Mouse (Mus musculus) lung, embryonic 15.5 days (tissue): Measurements from ENCODE around the gene Met. TPM values are rescaled to one million over a fixed set of nuclear protein-coding genes. Genes with fewer than 3 reads are reported as not detected.

Experiments used
- ATAC-seq: fragments of 200-750 bp; cut with Nextera tagmentation; 2 replicates; pipeline ENCODE4 v1.8.0; 2017; ENCODE audit warnings: moderate number of reproducible peaks, borderline replicate concordance; ENCODE audit not compliant: low FRiP score, low TSS enrichment; ENCODE audit errors: extremely low read depth
- H3K27ac ChIP-seq: fragments of 300-500 bp; sonication (generic); 2 replicates; pipeline ENCODE4 v1.5.1; 2015; ENCODE audit warnings: moderate library complexity, mild to moderate bottlenecking, inconsistent platforms
- H3K27me3 ChIP-seq: fragments of 300-500 bp; sonication (generic); 2 replicates; pipeline ENCODE4 v1.6.1; 2015; ENCODE audit warnings: inconsistent platforms
- H3K36me3 ChIP-seq: fragments of 300-500 bp; sonication (generic); 2 replicates; pipeline ENCODE4 v1.6.1; 2015; ENCODE audit warnings: inconsistent platforms
- H3K4me1 ChIP-seq: fragments of 300-500 bp; sonication (generic); 2 replicates; pipeline ENCODE4 v1.6.1; 2015; ENCODE audit warnings: inconsistent platforms
- H3K4me2 ChIP-seq: fragments of 300-500 bp; sonication (generic); 2 replicates; pipeline ENCODE4 v1.6.1; 2015; ENCODE audit warnings: inconsistent platforms, mild to moderate bottlenecking, moderate library complexity
- H3K4me3 ChIP-seq: fragments of 300-500 bp; sonication (generic); 2 replicates; pipeline ENCODE4 v1.5.1; 2015; ENCODE audit warnings: mild to moderate bottlenecking, inconsistent platforms
- H3K9ac ChIP-seq: fragments of 300-500 bp; sonication (generic); 2 replicates; pipeline ENCODE4 v1.6.1; 2015; ENCODE audit warnings: inconsistent platforms
- H3K9me3 ChIP-seq: fragments of 300-500 bp; sonication (generic); 2 replicates; pipeline ENCODE4 v1.6.1; 2016; ENCODE audit warnings: inconsistent platforms
- WGBS: fragments of 180-500 bp; shearing (Covaris S2); methylation state at CpG from one replicate; pipeline ENCODE4 v1.1.7; 2015; 5-methylcytosine and 5-hydroxymethylcytosine counted together
- polyA plus RNA-seq: library from polyadenylated mRNA; unstranded; fragments of >200 nt; fragmentation: Nextera tagmentation; extraction: Ambion mirVana; gene quantifications from 2 replicates; pipeline ENCODE4 v1.2.1, GENCODE M21; 2015

The Met gene
- polyA plus RNA-seq, result 7.9 and 8.7 TPM in 2 replicates

DNA sequence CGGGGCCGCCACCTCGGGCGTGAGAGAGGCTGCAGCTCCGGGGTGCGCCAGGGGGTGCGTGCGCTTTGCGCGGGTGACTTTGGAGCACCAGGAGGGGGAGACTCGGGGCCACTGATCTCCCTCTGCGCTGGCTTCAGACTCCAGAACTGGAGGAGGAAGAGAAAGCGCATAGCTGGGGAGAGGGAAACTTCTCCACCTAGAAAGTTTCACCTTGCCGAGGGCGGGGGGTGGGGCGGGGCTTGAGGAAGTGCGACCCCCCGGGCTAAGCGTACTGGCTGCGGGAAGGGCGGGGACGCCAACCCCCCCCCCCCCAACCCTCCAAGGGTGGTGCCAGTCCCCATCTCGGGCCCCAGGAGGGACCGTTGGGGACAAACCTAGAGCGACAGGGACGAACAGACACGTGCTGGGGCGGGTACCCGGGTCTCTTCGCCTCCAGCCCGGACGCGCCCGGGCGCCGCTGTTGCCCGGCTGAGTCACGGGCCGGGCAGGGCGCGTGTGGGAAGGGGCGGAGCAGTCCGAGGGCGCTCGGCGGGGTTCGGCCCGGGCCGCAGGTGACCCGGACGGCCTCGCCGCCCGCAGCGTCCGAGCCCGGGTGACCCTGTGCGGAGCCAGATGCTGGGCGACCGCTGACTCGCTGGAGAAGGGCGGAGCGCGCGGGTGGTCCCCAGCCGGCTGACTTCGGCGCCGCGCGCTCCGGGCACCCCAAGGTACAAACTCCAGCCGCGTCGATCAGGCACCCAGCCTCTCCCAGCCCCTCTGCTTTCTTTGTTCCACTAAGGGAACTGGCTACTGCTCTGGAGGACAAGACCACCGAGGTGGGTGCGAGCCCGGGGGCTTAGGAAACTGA, at the start of gene Met:
Gene Met, plus strand, starts transcription at position 367 of the 847 bp plus-strand sequence.
- peak within 1 kb of the TSS; percentile 96 for H3K4me2 ChIP-seq
- H3K4me3 ChIP-seq, result peak within 1 kb of the TSS; percentile 77
- no peaks in the 10 kb centered on the region for H3K9me3 ChIP-seq
- peaks cover 12% of the 10 kb centered on the region for H3K4me1 ChIP-seq
- H3K36me3 ChIP-seq, result no peaks in the 10 kb centered on the region
- H3K27me3 ChIP-seq, result peaks cover 11% of the 10 kb centered on the region; the same call in 1 of the 2 replicates
- H3K27ac ChIP-seq, result peak within 1 kb of the TSS; percentile 70
- peak; percentile 92 for ATAC-seq
- under 1% methylated on average over 70 of the region's 78 CpGs for WGBS
- H3K9ac ChIP-seq, result peak within 1 kb of the TSS; percentile 55

DNA sequence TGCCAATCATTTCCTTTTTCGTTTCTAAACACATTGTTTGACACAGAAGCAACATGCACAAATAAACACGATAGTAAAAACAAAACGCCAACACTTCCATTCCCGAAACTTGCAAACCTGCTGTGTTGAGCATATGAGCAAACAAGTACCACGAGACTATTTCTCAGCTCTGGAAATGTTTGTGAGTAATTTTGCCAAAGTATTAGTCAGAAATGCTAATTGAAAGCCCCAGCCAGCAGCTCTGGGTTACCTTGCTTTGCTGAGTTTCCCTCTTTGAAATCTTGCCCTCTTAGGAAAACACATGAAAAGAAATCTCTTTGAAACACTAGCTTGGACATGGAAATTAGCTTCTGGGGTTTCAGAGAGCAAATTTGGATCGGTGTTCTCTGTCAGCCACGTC, 45.4 kb upstream of the Met start:
- Histone ChIP-seq H3K4me1 (no peaks in the 10 kb centered on the region), H3K27ac (no peak overlapping the region), H3K4me2 (no peak overlapping the region), H3K36me3 (no peaks in the 10 kb centered on the region), H3K4me3 (no peak overlapping the region), H3K27me3 (no peaks in the 10 kb centered on the region), H3K9me3 (no peaks in the 10 kb centered on the region), H3K9ac (no peak overlapping the region)
- no peak for ATAC-seq
- WGBS, result 63% methylated on average over 7 of the region's 7 CpGs

DNA sequence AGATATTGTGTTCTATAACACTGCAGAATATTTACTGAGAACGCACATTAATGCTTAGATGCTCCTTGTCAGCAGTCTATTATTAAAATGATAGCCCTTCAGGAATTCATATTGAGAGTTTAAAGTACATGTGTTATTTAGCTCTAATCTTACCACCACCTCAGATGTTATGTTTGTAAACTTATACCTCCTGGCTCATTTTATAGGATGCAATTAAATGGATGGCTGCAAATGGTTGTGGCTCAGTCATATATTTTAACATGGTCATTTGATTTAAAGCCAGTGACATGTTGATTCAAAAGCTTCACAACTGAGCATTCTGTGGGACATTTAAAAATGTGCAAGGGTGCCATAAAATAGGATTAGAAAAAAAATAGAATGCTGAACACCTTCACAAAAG, 41.2 kb upstream of the Met start:
- no peak for ATAC-seq
- no peaks in the 10 kb centered on the region for H3K36me3 ChIP-seq
- no peaks in the 10 kb centered on the region for H3K27me3 ChIP-seq
- no peaks in the 10 kb centered on the region for H3K9me3 ChIP-seq
- no peak overlapping the region for H3K4me3 ChIP-seq
- H3K27ac ChIP-seq, result no peak overlapping the region
- H3K4me1 ChIP-seq, result no peaks in the 10 kb centered on the region
- no peak overlapping the region for H3K4me2 ChIP-seq
- WGBS, result 90% methylated on average over 1 of the region's 1 CpGs
- H3K9ac ChIP-seq, result no peak overlapping the region

- H3K4me3 ChIP-seq, result no peak overlapping the region
- WGBS, result 23% methylated on average over 3 of the region's 3 CpGs
- no peak overlapping the region for H3K4me2 ChIP-seq
- H3K4me1 ChIP-seq, result no peaks in the 10 kb centered on the region
- no peaks in the 10 kb centered on the region for H3K27me3 ChIP-seq
- H3K9me3 ChIP-seq, result no peaks in the 10 kb centered on the region
- H3K9ac ChIP-seq, result no peak overlapping the region
- no peak overlapping the region for H3K27ac ChIP-seq
- ATAC-seq, result no peak
- no peaks in the 10 kb centered on the region for H3K36me3 ChIP-seq
Observed at GRCm38 (mm10) chr6:17429041-17429440, 34.6 kb upstream of the Met start.

- ATAC-seq, result no peak
- H3K36me3 ChIP-seq, result no peaks in the 10 kb centered on the region
Observed at GRCm38 (mm10) chr6:17429611-17430010, 34.0 kb upstream of the Met start.

DNA sequence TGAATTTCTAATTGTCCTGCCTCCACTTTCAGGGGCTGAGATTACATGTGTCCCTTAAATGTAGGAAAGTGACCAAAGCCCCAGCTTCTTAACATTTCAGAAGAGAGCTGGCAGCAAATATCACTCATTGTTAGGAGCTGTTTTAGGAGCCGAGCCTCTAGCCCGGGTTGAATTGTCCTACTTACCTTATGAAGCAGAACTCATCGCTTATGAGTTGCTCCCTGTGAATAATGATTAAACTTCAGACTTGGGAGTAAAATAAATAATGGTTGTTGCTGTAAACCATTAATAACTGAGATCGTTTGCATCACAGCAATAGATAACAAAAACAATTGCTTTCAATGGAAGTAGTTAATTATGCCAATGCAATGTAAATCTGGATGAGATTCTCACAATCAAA, 20.3 kb upstream of the Met start:
- H3K4me1 ChIP-seq, result no peaks in the 10 kb centered on the region
- 79% methylated on average over 4 of the region's 4 CpGs for WGBS
- H3K27me3 ChIP-seq, result no peaks in the 10 kb centered on the region
- H3K27ac ChIP-seq, result no peak overlapping the region
- no peak overlapping the region for H3K4me2 ChIP-seq
- ATAC-seq, result no peak
- H3K9me3 ChIP-seq, result no peaks in the 10 kb centered on the region
- H3K9ac ChIP-seq, result no peak overlapping the region
- no peak overlapping the region for H3K4me3 ChIP-seq
- H3K36me3 ChIP-seq, result no peaks in the 10 kb centered on the region

More at GRCm38 (mm10) chr6:17429611-17430010, 34.0 kb upstream of the Met start:
- Histone ChIP-seq H3K4me2 (no peak overlapping the region), H3K9me3 (no peaks in the 10 kb centered on the region), H3K4me1 (no peaks in the 10 kb centered on the region), H3K9ac (no peak overlapping the region), H3K4me3 (no peak overlapping the region), H3K27me3 (no peaks in the 10 kb centered on the region), H3K27ac (no peak overlapping the region)
- WGBS, result 61% methylated on average over 3 of the region's 3 CpGs

DNA sequence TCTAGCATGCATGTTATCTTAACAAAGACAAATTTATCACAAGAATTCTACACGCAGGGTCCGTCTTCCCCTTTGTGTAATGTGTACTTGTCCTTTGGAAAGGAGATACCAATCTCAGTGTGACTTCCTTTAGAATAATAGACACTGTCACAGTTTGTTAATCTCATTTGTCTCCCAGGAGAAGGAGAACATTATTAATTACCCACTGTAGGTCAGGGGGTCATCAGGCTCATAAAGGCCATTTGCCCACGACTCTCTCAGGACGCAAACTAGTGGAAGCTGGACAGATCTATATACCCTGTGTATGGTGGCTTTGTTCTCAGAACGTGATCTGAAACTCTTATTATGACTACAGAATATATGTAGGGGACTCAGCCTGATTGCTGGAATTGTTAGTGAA, 12.3 kb upstream of the Met start:
- Histone ChIP-seq H3K9ac (no peak overlapping the region), H3K36me3 (no peaks in the 10 kb centered on the region), H3K4me3 (no peak overlapping the region), H3K27ac (no peak overlapping the region), H3K9me3 (no peaks in the 10 kb centered on the region), H3K27me3 (no peaks in the 10 kb centered on the region), H3K4me1 (no peaks in the 10 kb centered on the region), H3K4me2 (no peak overlapping the region)
- 31% methylated on average over 5 of the region's 5 CpGs for WGBS
- no peak for ATAC-seq

GRCm38 (mm10) chr6:17455116-17455515, 8.5 kb upstream of the Met start:
- WGBS, result 80% methylated on average over 1 of the region's 1 CpGs
- H3K27ac ChIP-seq, result no peak overlapping the region
- no peaks in the 10 kb centered on the region for H3K4me1 ChIP-seq

GRCm38 (mm10) chr6:17459561-17459960, 4.0 kb upstream of the Met start:
- ATAC-seq, result no peak
- WGBS, result 77% methylated on average over 6 of the region's 6 CpGs
- H3K27me3 ChIP-seq, result peaks cover 2% of the 10 kb centered on the region; the same call in 1 of the 2 replicates
- H3K4me3 ChIP-seq, result no peak overlapping the region
- no peaks in the 10 kb centered on the region for H3K9me3 ChIP-seq
- no peak overlapping the region for H3K9ac ChIP-seq
- peaks cover 5% of the 10 kb centered on the region; the same call in 1 of the 2 replicates for H3K4me1 ChIP-seq
- H3K27ac ChIP-seq, result no peak overlapping the region
- no peaks in the 10 kb centered on the region for H3K36me3 ChIP-seq
- no peak overlapping the region for H3K4me2 ChIP-seq

More at GRCm38 (mm10) chr6:17455116-17455515, 8.5 kb upstream of the Met start:
- Histone ChIP-seq H3K4me3 (no peak overlapping the region), H3K36me3 (no peaks in the 10 kb centered on the region), H3K9me3 (no peaks in the 10 kb centered on the region), H3K4me2 (no peak overlapping the region), H3K9ac (no peak overlapping the region), H3K27me3 (no peaks in the 10 kb centered on the region)
- ATAC-seq, result no peak

- H3K36me3 ChIP-seq, result no peaks in the 10 kb centered on the region
- H3K4me2 ChIP-seq, result no peak overlapping the region
- no peak overlapping the region for H3K4me3 ChIP-seq
- H3K27me3 ChIP-seq, result peaks cover 11% of the 10 kb centered on the region; the same call in 1 of the 2 replicates
- WGBS, result 74% methylated on average over 7 of the region's 7 CpGs
- no peak overlapping the region for H3K27ac ChIP-seq
- H3K9ac ChIP-seq, result no peak overlapping the region
- H3K9me3 ChIP-seq, result no peaks in the 10 kb centered on the region
- peaks cover 12% of the 10 kb centered on the region for H3K4me1 ChIP-seq
- ATAC-seq, result no peak
Observed at GRCm38 (mm10) chr6:17461435-17461834, 2.2 kb upstream of the Met start.

DNA sequence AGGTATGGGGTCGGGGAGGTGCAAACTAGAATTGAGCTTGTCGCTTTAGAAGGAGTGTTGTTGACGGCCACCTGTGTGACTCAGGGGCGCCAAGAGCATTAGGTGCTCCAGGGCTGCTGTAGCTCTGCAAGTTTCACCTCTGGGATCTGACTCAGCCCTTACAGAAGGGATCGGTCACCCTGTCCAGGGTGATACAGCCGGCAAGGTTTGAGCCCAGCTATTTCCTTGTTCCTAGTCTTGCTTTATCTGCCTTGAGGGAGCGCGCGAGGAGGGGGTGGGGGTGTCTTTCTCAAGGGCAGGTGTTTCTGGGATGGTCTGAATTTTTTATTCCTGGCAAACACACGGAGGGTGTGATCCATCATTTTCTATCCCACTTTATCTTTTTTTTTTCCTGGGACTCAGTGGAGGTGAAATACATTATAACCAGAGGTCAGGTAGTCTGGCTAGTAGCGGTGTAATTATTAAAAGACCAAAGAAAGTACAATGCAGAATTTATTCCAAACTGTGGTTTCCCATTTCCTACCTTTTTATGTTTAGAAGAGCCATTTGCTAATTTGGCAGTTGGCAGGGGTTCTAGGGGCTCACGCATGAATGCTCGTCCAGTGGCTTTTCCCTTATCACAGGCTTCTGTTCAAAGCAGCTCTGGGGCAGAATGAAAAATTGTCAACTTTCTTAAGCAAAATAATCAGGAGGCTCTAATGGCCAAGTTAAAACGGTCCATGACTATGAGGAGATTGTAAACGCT, 853 bp downstream of the Met start:
- peaks cover 11% of the 10 kb centered on the region; the same call in 1 of the 2 replicates for H3K27me3 ChIP-seq
- peak overlapping the region; percentile 77 for H3K4me3 ChIP-seq
- peak overlapping the region; percentile 55 for H3K9ac ChIP-seq
- H3K27ac ChIP-seq, result peak overlapping the region; percentile 70
- peak overlapping the region; percentile 96 for H3K4me2 ChIP-seq
- no peaks in the 10 kb centered on the region for H3K36me3 ChIP-seq
- H3K4me1 ChIP-seq, result peaks cover 12% of the 10 kb centered on the region
- ATAC-seq, result 0 out of 2 replicates have a peak, but pooled peaks have one; percentile 7
- H3K9me3 ChIP-seq, result no peaks in the 10 kb centered on the region
- 2% methylated on average over 15 of the region's 15 CpGs for WGBS

- no peak overlapping the region for H3K9ac ChIP-seq
- ATAC-seq, result no peak
- 67% methylated on average over 3 of the region's 3 CpGs for whole genome bisulfite sequencing
- no peaks in the 10 kb centered on the region for H3K36me3 ChIP-seq
- no peak overlapping the region for H3K27ac ChIP-seq
- H3K27me3 ChIP-seq, result peaks cover 11% of the 10 kb centered on the region; the same call in 1 of the 2 replicates
- H3K4me1 ChIP-seq, result peaks cover 12% of the 10 kb centered on the region
- no peak overlapping the region for H3K4me2 ChIP-seq
- no peaks in the 10 kb centered on the region for H3K9me3 ChIP-seq
- no peak overlapping the region for H3K4me3 ChIP-seq
Observed at GRCm38 (mm10) chr6:17466526-17466925, 2.9 kb downstream of the Met start.
